Mouse (Mus musculus) cerebellum, adult (tissue): ENCODE data around the gene Rplp0.
"Not testable (repeated sequence)": the region's sequence is repeated elsewhere in the genome, so short reads cannot be mapped to it uniquely, and the experiment has no call there.

Experiments
- ATAC-seq: cut with Nextera tagmentation; 2 replicates; pipeline ENCODE4 v1.9.2; 2017; ENCODE audit warnings: mild to moderate bottlenecking, moderate library complexity, mixed read lengths; ENCODE audit not compliant: insufficient number of reproducible peaks, low FRiP score, low TSS enrichment

The Rplp0 gene

GRCm38 (mm10) chr5:115559237-115560101 is at the start of gene Rplp0:
Rplp0 (plus strand) TSS chr5:115559467.
- peak; percentile 99 for ATAC-seq

- ATAC-seq = no peak
Measured at GRCm38 (mm10) chr5:115509790-115510689, 49.2 kb upstream of the Rplp0 start.

GRCm38 (mm10) chr5:115512375-115512774 is 46.9 kb upstream of the Rplp0 start:
- no peak for ATAC-seq

GRCm38 (mm10) chr5:115513246-115513645 is 46.0 kb upstream of the Rplp0 start:
- ATAC-seq = no peak

- no peak for ATAC-seq
Measured at GRCm38 (mm10) chr5:115513721-115514120, 45.5 kb upstream of the Rplp0 start.

GRCm38 (mm10) chr5:115514346-115514745 is 44.9 kb upstream of the Rplp0 start:
- no peak for ATAC-seq

GRCm38 (mm10) chr5:115514896-115515587 is 44.2 kb upstream of the Rplp0 start:
- no peak; the same call in 1 of the 2 replicates for ATAC-seq

GRCm38 (mm10) chr5:115516081-115516907 is 43.0 kb upstream of the Rplp0 start:
- ATAC-seq = no peak

- ATAC-seq = no peak
Measured at GRCm38 (mm10) chr5:115516908-115517307, 42.4 kb upstream of the Rplp0 start.

GRCm38 (mm10) chr5:115517501-115517900 is 41.8 kb upstream of the Rplp0 start:
- ATAC-seq = no peak

GRCm38 (mm10) chr5:115518214-115518613 is 41.1 kb upstream of the Rplp0 start:
- not testable (repeated sequence) for ATAC-seq

- no peak for ATAC-seq
Measured at GRCm38 (mm10) chr5:115520325-115520869, 38.9 kb upstream of the Rplp0 start.

GRCm38 (mm10) chr5:115521553-115522461 is 37.5 kb upstream of the Rplp0 start:
- no peak for ATAC-seq

- no peak for ATAC-seq
Measured at GRCm38 (mm10) chr5:115522531-115522930, 36.7 kb upstream of the Rplp0 start.

- ATAC-seq = no peak
Measured at GRCm38 (mm10) chr5:115522981-115523499, 36.2 kb upstream of the Rplp0 start.

- no peak for ATAC-seq
Measured at GRCm38 (mm10) chr5:115523971-115524370, 35.3 kb upstream of the Rplp0 start.

GRCm38 (mm10) chr5:115524471-115524870 is 34.8 kb upstream of the Rplp0 start:
- no peak for ATAC-seq

- no peak for ATAC-seq
Measured at GRCm38 (mm10) chr5:115525416-115525815, 33.9 kb upstream of the Rplp0 start.
